Mouse (Mus musculus) testis, adult 2 months (tissue): Measurements from ENCODE around the gene Nipal3.

Experiments used
- CTCF ChIP-seq: fragments of 200-500 bp; IDR thresholded peaks from 2 replicates; pipeline ENCODE4 v1.5.1; 2012; ENCODE audit warnings: low read depth, mild to moderate bottlenecking, inconsistent platforms, low read length, moderate library complexity; ENCODE audit not compliant: control insufficient read depth, insufficient read depth, insufficient replicate concordance
- POLR2A ChIP-seq: fragments of 200-500 bp; IDR thresholded peaks from 2 replicates; pipeline ENCODE4 v1.6.1; 2012; ENCODE audit warnings: low read depth, mild to moderate bottlenecking, inconsistent platforms, low read length, moderate library complexity; ENCODE audit not compliant: control insufficient read depth

- TF ChIP-seq CTCF = no peak
- TF ChIP-seq POLR2A = no peak
Measured at GRCm38 (mm10) chr4:135509515-135509914, 14.7 kb upstream of the Nipal3 start.
